Mouse (Mus musculus) ES-Bruce4 (cell line): ENCODE data around the gene Psmb9. TPM values are rescaled to one million over a fixed set of nuclear protein-coding genes. Genes with fewer than 3 reads are reported as not detected.

Experiments used
- H3K27ac ChIP-seq: 2 replicates; pipeline ENCODE4 v1.5.1; 2012; ENCODE audit warnings: low read length, inconsistent platforms; ENCODE audit not compliant: insufficient read depth
- H3K27me3 ChIP-seq: 2 replicates; pipeline ENCODE4 v1.6.1; 2012; ENCODE audit warnings: mild to moderate bottlenecking, low read length, inconsistent platforms; ENCODE audit not compliant: control insufficient read depth, poor library complexity, insufficient read depth, severe bottlenecking
- H3K36me3 ChIP-seq: 2 replicates; pipeline ENCODE4 v1.6.1; 2012; ENCODE audit warnings: inconsistent platforms, mild to moderate bottlenecking, low read length, moderate library complexity; ENCODE audit not compliant: control insufficient read depth, poor library complexity, insufficient read depth, severe bottlenecking
- H3K4me1 ChIP-seq: one replicate; pipeline ENCODE4 v1.8.1; 2011; ENCODE audit warnings: low read length; ENCODE audit not compliant: control insufficient read depth, insufficient read depth
- H3K4me3 ChIP-seq: 2 replicates; pipeline ENCODE4 v1.5.1; 2011; ENCODE audit warnings: low read depth, mild to moderate bottlenecking, low read length
- H3K9ac ChIP-seq: 2 replicates; pipeline ENCODE4 v1.6.1; 2012; ENCODE audit warnings: low read depth, mild to moderate bottlenecking, inconsistent platforms; ENCODE audit not compliant: poor library complexity, severe bottlenecking
- H3K9me3 ChIP-seq: replicated peaks from 2 replicates; pipeline ENCODE4 v1.6.1; 2012; ENCODE audit warnings: mild to moderate bottlenecking, low read length, inconsistent platforms; ENCODE audit not compliant: control insufficient read depth, poor library complexity, insufficient read depth, severe bottlenecking
- CTCF ChIP-seq: IDR thresholded peaks from one replicate; pipeline ENCODE4 v1.8.1; 2011; ENCODE audit warnings: low read depth, low read length
- EP300 ChIP-seq: IDR thresholded peaks from 2 replicates; pipeline ENCODE4 v1.6.1; 2011; ENCODE audit warnings: low read depth, low read length; ENCODE audit not compliant: insufficient read depth
- POLR2A ChIP-seq: IDR thresholded peaks from one replicate; pipeline ENCODE4 v1.8.1; 2011; ENCODE audit warnings: low read length; ENCODE audit not compliant: insufficient read depth
- polyA plus RNA-seq: library from polyadenylated mRNA; stranded (reverse); fragments of >200 nt; gene quantifications from 2 replicates; pipeline ENCODE4 v1.2.4, GENCODE M21; 2011; ENCODE audit warnings: low read depth; ENCODE audit not compliant: missing spikeins, insufficient read depth, insufficient read length

Gene Psmb9
- polyA plus RNA-seq, 1 experiment: 8.7 TPM

DNA sequence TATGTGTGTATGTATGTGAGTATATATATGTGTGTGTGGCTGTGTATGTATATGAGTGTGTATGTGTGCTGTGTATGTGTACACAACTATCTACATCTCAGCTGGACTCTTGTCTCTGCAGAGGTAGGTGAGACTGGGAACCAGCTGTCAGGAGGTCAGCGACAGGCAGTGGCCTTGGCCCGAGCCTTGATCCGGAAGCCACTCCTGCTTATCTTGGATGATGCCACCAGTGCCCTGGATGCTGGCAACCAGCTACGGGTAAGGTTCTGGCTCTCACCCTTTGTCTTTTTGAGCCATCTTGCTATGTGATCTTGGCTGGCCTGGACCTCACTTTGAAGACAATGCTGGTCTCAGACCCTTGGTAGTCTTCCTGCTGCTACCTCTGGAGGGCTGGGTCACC, 7.2 kb upstream of the Psmb9 start:
- no peaks in the 10 kb centered on the region for H3K9me3 ChIP-seq
- no peaks in the 10 kb centered on the region for H3K4me1 ChIP-seq
- H3K9ac ChIP-seq: no peak overlapping the region
- no peak overlapping the region for H3K4me3 ChIP-seq
- H3K36me3 ChIP-seq: no peaks in the 10 kb centered on the region
- TF ChIP-seq POLR2A: no peak
- TF ChIP-seq CTCF: no peak
- TF ChIP-seq EP300: no peak
- no peak overlapping the region for H3K27ac ChIP-seq
- H3K27me3 ChIP-seq: 0 out of 2 replicates have a peak, but pooled peaks cover 2% of the 10 kb centered on the region

DNA sequence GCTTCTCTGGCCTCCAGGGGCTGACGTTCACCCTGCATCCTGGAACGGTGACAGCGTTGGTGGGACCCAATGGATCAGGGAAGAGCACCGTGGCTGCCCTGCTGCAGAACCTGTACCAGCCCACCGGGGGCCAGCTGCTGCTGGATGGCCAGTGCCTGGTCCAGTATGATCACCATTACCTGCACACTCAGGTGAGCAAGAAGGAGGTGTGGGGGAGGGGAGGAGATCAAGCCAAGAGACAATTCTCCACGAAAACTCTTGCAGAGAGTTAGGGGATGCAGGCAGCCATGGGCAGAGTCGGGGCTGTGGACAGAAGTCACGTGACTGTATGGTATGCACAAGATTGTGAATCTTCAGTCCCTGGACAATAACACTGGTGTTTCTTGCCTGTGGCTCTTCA, 5.9 kb upstream of the Psmb9 start:
- no peaks in the 10 kb centered on the region for H3K9me3 ChIP-seq
- TF ChIP-seq POLR2A (no peak), EP300 (no peak), CTCF (no peak)
- no peak overlapping the region for H3K27ac ChIP-seq
- no peaks in the 10 kb centered on the region for H3K36me3 ChIP-seq
- no peaks in the 10 kb centered on the region for H3K4me1 ChIP-seq
- H3K4me3 ChIP-seq: no peak overlapping the region
- H3K9ac ChIP-seq: no peak overlapping the region
- H3K27me3 ChIP-seq: 0 out of 2 replicates have a peak, but pooled peaks cover 2% of the 10 kb centered on the region

DNA sequence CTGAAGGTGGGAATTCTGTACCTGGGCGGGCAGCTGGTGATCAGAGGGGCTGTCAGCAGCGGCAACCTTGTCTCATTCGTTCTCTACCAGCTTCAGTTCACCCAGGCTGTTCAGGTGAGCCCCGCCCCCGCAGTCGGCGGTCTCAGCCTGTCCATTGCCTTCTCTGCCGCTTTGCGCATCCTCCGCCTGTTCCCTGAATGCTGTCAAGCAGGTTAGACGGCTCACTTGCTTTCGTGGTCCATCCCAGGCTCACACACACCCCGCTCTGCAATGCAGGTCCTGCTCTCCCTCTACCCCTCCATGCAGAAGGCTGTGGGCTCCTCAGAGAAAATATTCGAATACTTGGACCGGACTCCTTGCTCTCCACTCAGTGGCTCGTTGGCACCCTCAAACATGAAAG, 5.3 kb upstream of the Psmb9 start:
- Histone ChIP-seq H3K9ac (no peak overlapping the region), H3K27ac (no peak overlapping the region), H3K27me3 (no peaks in the 10 kb centered on the region), H3K4me3 (no peak overlapping the region), H3K9me3 (no peaks in the 10 kb centered on the region), H3K36me3 (no peaks in the 10 kb centered on the region), H3K4me1 (no peaks in the 10 kb centered on the region)
- TF ChIP-seq EP300 (peak; percentile 72; the same call in 1 of the 2 replicates), POLR2A (no peak)

DNA sequence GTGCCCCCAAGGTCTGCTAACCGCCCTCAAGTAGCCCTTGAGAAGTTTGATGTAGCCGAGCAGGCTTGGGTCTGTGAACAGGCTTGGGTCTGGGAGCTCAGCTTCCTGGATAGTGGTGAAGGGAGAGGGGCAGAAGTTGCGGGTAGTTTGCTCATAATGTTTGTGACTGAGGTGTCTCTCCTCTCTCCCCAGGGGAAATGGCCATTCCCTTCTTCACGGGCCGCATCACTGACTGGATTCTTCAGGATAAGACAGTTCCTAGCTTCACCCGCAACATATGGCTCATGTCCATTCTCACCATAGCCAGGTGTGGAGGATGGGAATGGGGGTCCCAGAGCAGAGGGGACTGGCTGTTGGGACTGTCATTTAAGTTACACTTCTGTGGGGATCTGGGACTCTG, 1.4 kb upstream of the Psmb9 start:
- TF ChIP-seq CTCF (no peak), EP300 (no peak), POLR2A (no peak)
- no peaks in the 10 kb centered on the region for H3K27me3 ChIP-seq
- H3K9me3 ChIP-seq: no peaks in the 10 kb centered on the region
- no peaks in the 10 kb centered on the region for H3K4me1 ChIP-seq
- H3K27ac ChIP-seq: no peak overlapping the region
- H3K9ac ChIP-seq: no peak overlapping the region
- H3K4me3 ChIP-seq: no peak overlapping the region
- H3K36me3 ChIP-seq: no peaks in the 10 kb centered on the region

DNA sequence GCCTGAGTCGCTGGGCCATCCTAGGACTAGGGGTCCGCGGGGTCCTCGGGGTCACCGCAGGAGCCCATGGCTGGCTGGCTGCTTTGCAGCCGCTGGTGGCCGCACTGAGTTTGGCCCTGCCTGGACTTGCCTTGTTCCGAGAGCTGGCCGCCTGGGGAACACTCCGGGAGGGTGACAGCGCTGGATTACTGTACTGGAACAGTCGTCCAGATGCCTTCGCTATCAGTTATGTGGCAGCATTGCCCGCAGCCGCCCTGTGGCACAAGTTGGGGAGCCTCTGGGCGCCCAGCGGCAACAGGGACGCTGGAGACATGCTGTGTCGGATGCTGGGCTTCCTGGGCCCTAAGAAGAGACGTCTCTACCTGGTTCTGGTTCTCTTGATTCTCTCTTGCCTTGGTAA, 446 bp upstream of the Psmb9 start:
- H3K36me3 ChIP-seq: no peaks in the 10 kb centered on the region
- H3K27ac ChIP-seq: no peak overlapping the region
- no peaks in the 10 kb centered on the region for H3K9me3 ChIP-seq
- TF ChIP-seq CTCF (no peak), EP300 (no peak), POLR2A (no peak)
- peak overlapping the region; percentile 65 for H3K9ac ChIP-seq
- H3K4me1 ChIP-seq: no peaks in the 10 kb centered on the region
- H3K27me3 ChIP-seq: no peaks in the 10 kb centered on the region
- H3K4me3 ChIP-seq: peak overlapping the region; percentile 79

DNA sequence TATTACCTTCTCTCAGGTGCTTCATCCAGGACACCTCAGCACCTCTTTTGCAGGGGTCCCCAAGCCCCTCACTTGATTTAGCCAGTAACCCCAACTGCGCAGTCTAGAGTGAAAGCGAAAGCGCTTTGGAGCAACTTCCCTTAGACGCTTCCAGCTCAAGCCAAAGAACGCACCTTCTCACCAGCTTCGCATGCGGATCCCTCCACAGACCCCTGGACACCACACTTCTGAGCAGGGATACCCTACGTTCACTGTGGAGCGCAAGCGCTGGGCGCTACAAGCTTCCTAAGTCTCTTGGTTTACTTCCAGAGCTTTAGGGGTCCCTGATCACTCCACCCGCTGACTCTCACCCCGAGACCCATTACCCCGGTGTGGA, 691 bp downstream of the Psmb9 start:
- H3K4me1 ChIP-seq: no peaks in the 10 kb centered on the region
- peak overlapping the region; percentile 56 for H3K4me3 ChIP-seq
- peak overlapping the region; percentile 34; the same call in 1 of the 2 replicates for H3K9ac ChIP-seq
- no peaks in the 10 kb centered on the region for H3K36me3 ChIP-seq
- H3K27ac ChIP-seq: no peak overlapping the region
- TF ChIP-seq EP300: no peak
- no peak for TF ChIP-seq CTCF
- no peak for TF ChIP-seq POLR2A
- no peaks in the 10 kb centered on the region for H3K9me3 ChIP-seq
- H3K27me3 ChIP-seq: no peaks in the 10 kb centered on the region

DNA sequence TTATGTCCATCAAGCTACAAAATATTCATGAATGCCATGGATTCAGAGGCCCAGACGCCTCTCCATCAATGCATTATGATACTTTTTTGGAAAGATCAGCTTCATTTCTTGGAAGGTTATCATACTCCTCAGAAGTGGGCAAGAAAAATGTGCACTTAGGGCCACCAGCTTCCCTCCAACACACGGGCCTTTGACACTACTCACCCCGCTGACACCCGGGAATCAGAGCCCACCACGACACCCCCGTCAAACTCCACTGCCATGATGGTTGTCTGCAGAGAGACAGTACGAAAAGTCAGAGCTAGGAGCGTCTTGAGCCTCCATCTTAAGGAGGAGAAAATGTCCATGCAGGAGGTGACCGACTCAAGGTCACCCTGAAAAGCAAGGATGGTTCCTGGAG, 2.0 kb downstream of the Psmb9 start:
- no peaks in the 10 kb centered on the region for H3K9me3 ChIP-seq
- H3K9ac ChIP-seq: no peak overlapping the region
- no peaks in the 10 kb centered on the region for H3K4me1 ChIP-seq
- no peaks in the 10 kb centered on the region for H3K36me3 ChIP-seq
- no peak overlapping the region for H3K27ac ChIP-seq
- H3K27me3 ChIP-seq: no peaks in the 10 kb centered on the region
- no peak overlapping the region for H3K4me3 ChIP-seq
- no peak for TF ChIP-seq POLR2A
